Mouse (Mus musculus) skeletal muscle tissue, adult 2 months (tissue): ENCODE data around the gene Prkce.

Experiments
- DNase-seq: peaks from one replicate; pipeline ENCODE4 v3.0.0-alpha.2; 2012; ENCODE audit warnings: low read depth, low spot score

Prkce gene

DNA sequence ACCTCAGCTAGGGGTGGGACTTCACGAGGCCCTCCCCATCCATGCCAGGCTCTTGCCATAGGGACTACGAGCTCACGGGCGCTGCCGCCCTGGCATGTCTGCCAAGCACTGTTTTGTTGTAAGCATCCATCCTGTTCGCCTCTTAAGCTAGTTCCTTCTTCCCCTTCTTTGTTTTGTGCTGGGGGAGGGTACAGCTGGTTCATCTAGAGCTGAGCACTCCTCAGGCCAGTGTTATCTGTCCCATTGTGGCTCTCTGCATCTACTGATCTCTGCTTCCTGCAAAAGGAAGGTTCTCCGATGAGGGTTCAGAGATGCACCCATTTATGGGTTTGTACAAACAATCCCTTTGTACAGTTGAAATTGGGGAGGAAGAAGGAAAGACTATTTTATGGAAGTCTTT lies 9.1 kb downstream of the Prkce start:
- DNase-seq = no peak

DNA sequence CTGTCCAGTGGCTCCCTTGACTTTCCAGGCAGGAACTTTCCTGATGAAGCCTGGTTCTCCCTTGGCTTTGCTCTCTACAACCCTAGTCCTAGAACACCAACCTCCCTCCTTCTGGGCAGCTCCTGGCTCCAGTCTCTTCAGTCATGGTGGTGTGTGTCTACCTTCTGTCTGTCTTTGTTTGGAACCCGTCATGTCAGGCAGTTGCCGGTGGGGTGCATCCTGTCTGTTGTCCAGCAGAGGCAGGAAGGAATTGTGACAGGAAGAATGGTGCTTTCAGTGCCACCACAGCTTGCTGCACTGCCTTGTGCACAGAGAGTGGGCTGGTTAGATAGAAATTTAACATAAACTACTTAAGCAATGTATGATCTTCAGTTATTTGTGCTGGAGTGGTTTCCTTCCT lies 16.2 kb downstream of the Prkce start:
- DNase-seq = no peak

DNA sequence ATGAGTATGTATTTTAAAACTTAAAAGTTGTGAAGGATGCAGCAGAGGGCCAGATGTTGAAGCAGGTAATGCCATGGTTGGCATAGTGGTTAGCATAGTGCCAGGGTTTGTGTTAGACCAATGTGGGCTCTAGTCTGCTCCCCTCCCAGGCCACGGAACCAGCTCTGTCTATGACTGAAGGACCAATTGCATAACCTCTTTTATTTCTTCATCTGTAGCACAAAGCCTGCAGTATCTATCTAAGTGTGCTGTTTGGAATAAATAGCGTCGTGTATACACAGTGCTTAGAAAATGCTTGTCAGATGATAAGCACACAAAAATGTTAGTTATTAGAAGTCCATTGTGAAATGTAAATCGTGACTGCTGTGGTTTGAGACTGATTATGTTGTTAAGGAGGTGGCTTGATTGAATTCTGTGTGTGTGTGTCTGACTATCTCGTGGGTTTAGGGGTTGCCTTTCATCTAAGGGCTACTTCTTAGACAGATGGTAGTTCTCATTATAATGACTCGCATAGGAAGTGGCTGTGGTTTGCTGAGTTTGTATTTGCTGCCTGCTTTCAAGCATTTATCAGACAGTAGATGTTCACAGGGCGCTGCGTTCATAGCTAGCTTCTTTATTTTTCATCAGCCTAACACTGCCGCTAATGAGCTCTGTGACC lies 17.1 kb downstream of the Prkce start:
- DNase-seq = no peak

DNA sequence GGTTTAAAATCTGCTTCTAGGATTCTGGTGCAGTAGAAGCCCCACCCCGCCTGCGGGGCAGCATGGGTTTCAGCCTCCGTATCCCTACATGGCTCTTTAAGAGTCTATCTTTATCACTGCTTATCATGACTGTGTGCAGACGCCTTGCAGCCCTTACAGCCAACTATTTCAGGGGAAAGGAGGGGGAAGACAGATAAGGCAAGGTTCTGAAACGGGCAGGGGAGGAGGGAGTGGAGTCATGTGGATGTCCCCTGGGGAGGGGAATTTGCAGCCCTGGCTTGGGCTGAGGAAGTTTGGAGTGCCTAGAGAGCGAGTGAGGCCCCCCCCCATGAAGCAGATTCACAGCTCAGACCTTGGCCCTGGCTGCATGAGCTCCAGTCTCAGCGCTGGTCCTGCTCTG lies 18.0 kb downstream of the Prkce start:
- DNase-seq = peak; percentile 22

DNA sequence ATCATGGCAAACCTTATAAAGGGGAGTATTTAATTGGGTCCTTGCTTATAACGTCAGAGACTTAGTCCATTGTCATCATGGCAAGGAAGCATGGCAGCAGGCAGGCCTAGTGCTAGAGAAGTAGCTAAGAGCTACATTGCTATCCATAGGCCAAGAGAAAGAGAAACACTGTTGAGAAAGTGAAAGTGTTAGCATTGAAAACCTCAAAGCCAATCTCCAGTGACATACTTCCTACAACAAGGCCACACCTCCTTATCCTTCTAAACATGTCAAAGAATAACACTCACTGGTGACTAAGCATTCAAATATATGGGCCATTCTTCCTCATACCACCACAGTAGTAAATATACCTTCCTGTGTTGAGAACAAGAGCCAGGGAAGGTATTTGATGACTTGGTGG lies 20.2 kb downstream of the Prkce start:
- DNase-seq = no peak

DNA sequence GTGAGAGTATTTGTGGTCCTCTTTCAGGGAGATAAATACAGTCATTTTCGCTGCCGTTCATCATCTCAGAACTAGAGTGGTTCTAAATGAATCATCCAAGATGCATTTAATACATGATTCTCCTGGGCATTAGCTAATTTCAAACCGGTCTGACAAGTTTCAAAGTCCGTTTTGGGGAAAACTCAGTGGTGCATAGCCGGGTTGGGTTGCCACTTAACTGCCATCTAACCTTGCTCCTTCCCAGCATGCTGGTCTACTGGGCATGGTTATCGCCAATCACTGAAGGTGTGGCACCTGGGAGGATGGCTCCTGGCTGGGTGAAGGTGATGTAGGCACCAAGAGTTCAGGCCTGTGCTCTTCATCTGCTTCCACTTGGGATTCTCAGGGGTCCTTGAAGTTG lies 26.4 kb downstream of the Prkce start:
- DNase-seq = no peak

DNA sequence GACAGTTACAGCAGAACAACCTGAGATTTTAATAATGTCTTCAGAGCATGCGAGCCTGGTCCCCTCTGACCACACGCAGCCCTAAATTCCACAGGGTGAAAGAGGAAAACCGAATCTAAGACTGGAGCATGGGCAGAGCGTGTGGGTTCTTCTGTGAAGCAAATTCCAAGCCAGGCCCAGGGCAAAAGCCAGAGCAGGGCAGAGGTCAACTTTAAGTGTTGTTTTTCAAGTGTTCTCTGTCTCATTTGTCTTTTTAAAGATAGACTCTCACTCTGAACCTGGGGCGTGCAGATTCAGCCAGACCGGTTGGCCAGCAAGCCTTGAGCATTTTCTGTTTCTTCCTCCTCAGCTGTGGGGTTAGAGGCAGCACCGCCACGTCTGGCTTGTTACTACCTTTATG lies 27.3 kb downstream of the Prkce start:
- no peak for DNase-seq

DNA sequence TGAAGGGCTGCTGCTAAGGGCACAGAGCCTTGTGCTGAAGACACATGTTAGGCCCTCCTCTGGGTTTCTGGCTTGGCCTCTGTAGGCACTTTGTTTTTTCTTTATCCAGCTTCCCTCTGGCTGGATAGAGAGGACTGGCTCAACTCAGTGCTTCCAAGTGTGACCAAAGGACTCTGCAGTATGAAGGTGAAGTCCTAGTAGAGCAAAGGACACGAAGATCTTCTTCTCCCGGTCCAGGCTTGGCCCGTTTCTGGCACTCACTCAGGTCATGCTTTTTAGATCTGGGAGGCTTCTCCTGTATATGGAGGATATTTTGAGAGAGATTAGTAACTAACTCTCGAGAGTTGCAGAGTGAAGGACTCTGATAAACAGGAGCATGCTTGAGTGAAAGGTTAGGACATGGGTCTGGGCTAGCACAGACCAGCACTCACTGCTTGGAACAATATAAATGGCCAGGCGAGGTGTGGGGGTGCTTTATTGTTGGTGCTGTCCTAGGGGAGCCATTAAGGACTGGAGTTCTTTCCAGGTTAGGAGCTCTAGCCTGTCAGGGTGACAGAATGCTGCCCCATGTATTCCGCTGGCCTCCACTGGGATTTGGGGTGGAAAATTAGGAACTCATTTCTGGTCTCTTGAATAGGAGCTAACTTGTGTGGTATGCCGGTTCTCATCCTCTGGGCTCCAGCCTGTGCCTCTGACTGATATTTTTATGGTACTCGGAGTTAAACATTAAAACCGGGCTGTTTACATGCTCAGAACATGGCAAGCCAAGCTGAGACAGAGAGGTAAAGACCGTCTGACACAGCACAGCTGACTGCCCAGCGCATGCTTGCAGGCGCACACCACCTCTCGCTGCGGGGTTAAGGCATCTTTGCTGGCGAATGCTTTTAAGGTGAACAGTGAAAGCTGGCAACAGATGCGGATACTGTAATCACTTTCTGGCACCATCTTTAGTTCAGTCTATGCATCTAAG lies 31.2 kb downstream of the Prkce start:
- DNase-seq = no peak

DNA sequence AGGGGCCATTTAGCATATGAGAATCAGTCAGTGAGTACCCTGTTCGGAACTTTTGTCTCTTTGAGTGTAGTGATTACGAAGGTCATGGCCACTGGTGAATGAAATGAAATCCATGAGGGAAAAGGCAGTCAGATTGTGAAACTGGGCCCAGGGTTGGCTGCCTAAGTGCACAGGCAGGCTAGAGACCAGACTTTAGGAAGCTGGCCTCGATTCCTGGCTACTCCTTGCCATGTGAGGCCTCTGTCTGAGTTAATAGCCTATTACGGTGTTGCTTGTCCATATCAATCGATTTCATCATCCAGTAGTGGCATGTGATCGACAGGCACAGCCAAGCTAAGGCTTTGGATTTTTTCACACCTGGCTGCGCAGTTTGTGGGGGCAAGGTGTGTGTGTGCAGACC lies 34.4 kb downstream of the Prkce start:
- DNase-seq = no peak

DNA sequence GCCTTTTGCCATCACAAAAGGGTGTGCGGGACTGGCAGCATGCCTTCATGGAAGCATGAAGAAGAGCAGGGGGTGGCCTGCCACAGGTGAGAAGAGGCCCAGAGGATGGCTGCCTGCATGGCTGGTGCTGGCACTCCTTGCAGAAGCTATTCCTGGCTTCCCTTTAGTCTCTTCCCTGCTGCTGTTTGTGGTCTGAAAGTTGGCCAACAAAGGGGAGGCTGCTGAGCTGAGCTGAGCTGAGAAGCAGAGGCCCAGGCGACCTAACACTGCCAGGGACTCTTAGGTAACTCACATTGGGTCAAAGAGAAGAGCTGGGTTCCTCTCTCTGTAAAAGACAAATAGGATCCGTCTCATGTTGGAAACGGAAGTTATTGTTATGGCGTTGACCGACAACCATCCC lies 35.4 kb downstream of the Prkce start:
- DNase-seq = peak; percentile 69

DNA sequence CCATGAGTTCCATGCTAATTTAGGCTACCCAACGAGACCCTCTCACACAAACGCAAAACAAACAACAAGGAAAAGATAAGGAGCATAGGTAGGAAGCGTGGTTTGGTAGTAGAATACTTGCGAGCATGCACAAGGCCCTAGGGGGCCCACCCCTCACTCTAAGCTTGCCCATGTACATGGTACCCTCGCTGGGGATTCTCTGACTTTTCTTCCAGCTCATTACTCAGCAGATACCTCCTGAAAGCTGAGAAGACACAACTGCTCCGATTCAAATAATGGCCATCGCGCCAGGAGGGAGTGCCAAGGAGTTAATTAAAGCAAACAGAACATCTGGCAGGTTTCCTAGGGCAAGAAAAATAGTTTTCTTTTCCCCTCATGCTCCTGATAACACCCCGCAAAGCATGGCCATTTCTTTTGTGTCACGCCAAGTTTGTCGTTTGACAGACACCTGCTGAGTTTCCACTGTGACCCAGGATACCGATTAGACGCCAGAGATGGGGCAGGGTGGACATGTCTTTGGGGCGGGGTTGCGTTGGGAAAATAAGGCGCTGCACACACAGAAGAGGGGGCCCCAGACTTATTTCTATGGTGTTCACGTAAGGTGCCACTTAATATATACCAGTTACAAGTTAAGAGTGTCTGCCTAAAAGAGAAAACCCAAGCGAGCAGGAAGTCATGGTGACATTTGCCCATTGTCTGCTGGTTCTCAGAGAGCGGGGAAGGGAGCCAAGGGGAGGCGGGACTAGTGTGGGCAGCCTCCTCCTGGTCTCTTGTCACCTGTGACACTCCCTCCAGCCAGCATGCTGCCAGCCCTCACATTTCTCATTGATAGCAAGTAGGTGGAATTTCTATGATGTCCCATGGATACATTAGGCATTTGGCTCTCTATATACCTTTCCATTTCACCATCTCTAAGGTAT lies 36.2 kb downstream of the Prkce start:
- no peak for DNase-seq

DNA sequence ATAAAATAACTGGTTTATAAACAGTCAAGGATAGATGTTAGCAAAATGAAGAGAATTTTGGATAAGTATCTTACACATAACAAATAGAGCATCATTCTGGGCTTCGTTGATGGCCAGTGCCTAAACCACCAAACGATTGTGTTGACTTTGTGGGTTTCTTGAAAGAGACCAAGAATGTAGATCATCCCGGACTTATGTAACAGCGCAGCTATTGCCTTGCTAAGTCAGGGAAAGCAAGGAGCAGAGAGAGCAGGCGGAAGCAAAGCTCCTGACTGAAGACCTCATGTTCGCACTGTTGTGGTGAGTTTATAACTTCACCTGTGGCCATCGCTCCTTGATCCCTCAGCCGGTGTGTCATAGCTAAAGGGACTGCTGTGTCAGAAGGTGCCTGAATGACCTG lies 38.7 kb downstream of the Prkce start:
- no peak for DNase-seq

DNA sequence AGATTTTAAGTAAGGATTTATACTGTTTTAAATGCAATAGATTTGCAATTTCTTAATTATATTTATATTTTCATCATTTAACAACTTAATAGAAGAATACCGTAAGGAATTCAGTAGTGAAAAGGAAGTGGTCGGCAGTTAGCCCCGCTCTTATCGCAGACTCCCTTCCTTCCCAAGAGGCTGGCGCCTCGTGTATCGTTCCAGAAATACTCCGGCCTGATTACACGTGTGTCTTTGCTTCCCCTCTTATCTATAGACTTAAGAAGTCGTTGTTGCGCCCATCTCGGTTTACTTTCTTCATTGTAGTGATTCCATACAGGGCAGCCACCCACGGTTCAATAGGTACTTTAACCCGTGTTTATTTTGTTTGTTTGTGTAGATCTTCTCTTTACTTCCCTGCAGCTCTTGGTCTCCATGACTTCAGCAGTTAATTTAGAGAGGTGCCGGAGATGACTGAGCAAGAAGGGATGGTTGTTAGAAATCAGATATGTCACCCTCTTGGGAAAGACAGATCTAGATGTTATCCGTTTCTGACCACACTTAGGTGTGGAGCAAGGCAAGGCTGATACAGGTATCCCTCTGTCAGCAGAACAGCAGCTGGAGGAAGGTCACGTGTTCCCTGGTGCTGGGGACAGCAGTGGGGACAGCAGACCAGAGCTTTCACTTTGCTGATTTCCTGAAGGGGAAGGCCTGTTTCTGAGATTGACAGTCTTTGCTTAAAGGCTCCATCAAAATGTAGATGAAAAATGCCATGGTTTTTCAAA lies 40.7 kb downstream of the Prkce start:
- DNase-seq = no peak

DNA sequence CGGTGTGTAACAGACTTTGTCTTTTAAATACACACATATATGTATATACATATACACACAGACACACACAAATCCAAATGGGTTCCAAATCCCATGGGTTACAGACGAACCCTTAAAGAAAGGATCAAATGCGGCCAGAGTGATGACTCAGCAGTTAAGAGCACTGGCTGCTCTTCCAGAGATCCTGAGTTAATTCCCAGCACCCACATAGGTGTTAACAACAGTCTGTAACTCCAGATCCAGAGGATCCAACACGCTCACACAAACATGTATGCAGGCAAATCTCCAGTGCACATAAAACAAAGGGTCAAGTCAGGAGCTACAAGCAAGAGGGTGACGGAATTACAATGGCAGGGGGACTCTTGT lies 41.2 kb downstream of the Prkce start:
- DNase-seq = no peak

DNA sequence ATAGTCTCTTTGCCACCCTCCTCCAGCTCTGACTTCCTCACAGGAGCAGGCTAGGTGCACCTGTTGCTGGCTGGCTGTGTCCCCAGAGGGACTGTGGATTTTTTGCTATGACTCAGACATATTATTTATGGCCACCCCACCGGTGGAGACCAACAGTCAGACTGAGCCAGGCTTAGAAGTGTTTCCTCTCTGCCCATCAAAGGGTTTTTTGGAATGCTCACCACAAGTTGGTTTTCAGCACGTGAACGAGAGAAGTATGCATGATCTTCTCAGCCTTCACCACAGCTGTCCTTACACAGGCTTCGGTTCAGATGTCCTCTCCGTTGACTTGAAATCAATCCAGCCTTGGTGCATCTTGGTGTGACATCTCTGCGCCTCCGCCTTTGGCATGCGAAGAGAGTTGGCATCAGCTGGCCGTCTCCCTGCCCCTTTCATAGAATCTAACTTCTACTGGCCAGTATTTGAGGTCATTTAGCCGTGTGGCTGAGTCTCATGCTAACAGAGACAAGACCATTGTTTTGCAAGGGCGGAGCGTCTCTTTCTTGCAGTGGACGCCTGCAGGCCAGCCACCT lies 42.2 kb downstream of the Prkce start:
- peak; percentile 55 for DNase-seq

DNA sequence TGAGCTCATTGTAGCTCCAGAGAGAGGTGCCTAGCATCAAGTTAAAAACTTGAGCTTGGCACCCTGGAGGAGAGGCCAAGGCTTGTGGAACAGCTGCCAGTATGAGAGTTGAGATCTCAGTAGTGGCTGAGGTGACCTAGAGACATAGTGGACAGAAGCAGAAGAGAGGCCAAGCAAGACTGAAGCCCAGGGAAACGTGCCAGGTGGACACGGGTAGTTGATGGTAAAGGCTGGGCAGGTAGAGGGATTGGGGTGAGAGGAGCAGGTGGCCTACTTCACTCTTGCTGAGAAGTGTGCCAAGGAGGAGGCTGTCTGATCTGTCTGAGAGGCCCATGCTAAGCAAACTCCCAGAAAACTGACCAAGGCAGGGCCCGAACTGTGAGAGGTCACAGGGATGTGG lies 44.6 kb downstream of the Prkce start:
- no peak for DNase-seq

DNA sequence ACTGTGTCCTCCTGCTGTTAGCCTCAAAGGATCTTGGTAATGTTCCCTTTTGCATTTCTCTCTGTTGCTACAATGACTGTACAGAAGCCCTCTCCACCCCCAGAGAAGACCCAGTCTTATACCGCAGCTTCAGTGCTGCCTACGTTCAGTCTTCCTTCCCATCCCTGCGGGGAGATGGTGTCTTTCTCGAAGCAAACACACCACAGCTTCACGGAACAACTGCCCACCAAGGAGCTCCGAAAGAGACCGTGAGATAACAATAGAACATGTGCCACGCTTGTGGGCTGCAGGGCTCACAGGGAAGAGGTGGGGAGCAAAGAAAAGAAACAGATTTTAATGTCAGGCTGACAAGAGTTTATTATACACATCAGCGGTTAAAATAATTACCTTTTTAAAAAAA lies 46.7 kb downstream of the Prkce start:
- DNase-seq = no peak

DNA sequence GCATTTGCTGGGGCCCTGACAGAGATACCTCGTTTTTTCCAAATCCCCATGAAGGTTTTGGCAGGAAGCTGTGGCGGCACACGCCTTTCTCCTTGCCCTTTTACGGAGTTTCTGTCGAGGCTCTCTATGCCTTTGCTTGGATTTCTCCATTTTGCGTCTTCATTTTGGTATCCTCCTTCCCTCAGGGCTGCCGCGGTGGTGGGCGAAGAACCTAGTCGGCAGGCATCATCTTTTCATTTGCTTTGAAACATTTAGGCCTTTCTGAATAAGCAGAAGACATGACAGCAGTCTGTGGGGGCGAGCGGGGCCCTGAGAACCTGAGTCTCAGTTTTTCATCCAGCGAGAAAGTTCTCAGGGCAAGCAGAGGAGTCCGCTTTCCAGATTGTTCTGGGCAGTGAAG lies 47.2 kb downstream of the Prkce start:
- no peak for DNase-seq

DNA sequence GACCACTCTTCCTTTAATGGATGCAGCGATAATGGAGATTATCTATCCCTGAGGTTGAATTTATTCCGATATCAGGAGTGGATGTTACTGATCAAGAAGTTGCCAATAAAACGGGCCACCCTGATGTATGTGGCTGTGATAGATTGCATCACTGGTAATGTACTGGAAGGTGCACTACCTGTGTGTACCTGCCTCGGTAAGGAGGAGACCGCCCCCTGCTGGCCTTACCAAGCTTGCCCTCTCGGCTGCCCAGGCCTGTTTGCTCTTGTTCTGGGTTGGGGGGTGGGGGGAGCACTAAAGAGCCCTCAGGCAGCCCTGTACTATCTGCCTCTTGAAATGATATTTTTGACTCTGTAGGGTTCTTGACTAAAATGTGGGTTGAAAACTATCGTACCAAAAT lies 48.2 kb downstream of the Prkce start:
- DNase-seq = no peak

DNA sequence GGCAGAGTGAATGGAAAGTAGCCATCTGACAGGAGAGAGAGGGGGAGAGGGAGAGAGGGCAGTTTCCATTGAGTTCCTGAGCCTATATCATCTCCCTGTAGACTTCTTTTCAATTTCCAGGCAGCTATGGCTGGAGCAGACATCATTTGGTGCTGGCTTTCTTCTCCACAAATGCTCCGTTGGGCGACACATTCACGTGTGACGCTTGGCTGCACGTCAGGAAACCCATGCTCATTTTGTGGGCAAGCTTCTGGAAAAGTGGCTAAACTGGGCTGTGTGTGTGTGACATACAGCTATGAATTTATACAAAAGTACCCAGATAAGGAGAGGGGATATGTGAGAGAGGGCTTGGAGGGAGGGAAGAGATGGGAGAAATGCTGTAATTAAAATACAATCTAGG lies 49.9 kb downstream of the Prkce start:
- DNase-seq = no peak

DNA sequence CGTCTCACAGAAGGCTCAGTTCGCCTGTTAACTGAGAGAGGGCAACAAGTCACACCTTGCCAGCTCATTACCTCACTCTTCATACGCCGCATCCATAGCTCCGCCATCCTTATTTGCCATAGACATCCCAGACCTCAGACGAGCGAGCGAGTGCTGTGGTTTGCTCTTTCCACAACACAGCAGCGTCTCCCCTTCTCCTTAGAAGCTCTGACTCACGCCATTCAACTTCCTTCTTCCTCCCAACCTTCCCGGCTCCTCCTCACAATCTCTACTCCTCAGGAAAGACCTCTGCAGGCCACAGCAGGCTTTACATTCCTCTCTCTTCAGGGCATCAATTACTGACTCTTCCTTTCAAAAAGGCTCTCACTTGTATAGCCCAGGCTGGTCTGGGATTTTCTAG lies 51.0 kb downstream of the Prkce start:
- no peak for DNase-seq
